Mouse (Mus musculus) heart, postnatal 0 days (tissue): ENCODE data around the gene Ercc6. TPM values are rescaled to one million over a fixed set of nuclear protein-coding genes. Genes with fewer than 3 reads are reported as not detected.

Source experiments
- ATAC-seq: fragments of 200-750 bp; cut with Nextera tagmentation; 2 replicates; pipeline ENCODE4 v1.8.0; 2017; ENCODE audit warnings: low read depth, moderate number of reproducible peaks, moderate library complexity; ENCODE audit not compliant: insufficient read depth
- DNase-seq: peaks from one replicate; pipeline ENCODE4 v3.0.0-alpha.2; 2016; ENCODE audit warnings: low spot score
- H3K27ac ChIP-seq: fragments of 300-500 bp; sonication (generic); 2 replicates; pipeline ENCODE4 v1.5.1; 2014; ENCODE audit warnings: low read depth, mild to moderate bottlenecking
- H3K27me3 ChIP-seq: fragments of 300-500 bp; sonication (generic); 2 replicates; pipeline ENCODE4 v1.6.1; 2014; ENCODE audit warnings: low read length, mixed read lengths; ENCODE audit not compliant: control insufficient read depth, insufficient read depth
- H3K36me3 ChIP-seq: fragments of 300-500 bp; sonication (generic); replicated peaks from 2 replicates; pipeline ENCODE4 v1.6.1; 2014; ENCODE audit warnings: low read length, mixed read lengths; ENCODE audit not compliant: control insufficient read depth, insufficient read depth
- H3K4me1 ChIP-seq: fragments of 300-500 bp; sonication (generic); 2 replicates; pipeline ENCODE4 v1.6.1; 2014; ENCODE audit warnings: antibody characterized with exemption; ENCODE audit not compliant: control insufficient read depth, insufficient read depth
- H3K4me2 ChIP-seq: fragments of 300-500 bp; sonication (generic); 2 replicates; pipeline ENCODE4 v1.6.1; 2014; ENCODE audit warnings: low read depth, mild to moderate bottlenecking, low read length, moderate library complexity
- H3K4me3 ChIP-seq: fragments of 300-500 bp; sonication (generic); 2 replicates; pipeline ENCODE4 v1.5.1; 2014; ENCODE audit warnings: low read depth, low read length
- H3K9ac ChIP-seq: fragments of 300-500 bp; sonication (generic); replicated peaks from 2 replicates; pipeline ENCODE4 v1.6.1; 2014; ENCODE audit warnings: low read depth, low read length, mixed read lengths
- H3K9me3 ChIP-seq: fragments of 300-500 bp; sonication (generic); replicated peaks from 2 replicates; pipeline ENCODE4 v1.6.1; 2016; ENCODE audit warnings: low read length; ENCODE audit not compliant: control insufficient read depth
- CTCF ChIP-seq: IDR thresholded peaks from 2 replicates; pipeline ENCODE4 v1.5.1; 2016; ENCODE audit warnings: antibody characterized with exemption, control low read depth, low read depth
- EP300 ChIP-seq: IDR thresholded peaks from 2 replicates; pipeline ENCODE4 v1.6.1; 2016; ENCODE audit warnings: antibody characterized with exemption, low read depth
- WGBS: fragments of 180-500 bp; shearing (Covaris S2); extraction: QIAGEN DNeasy Blood & Tissue Kit; methylation state at CpG from one replicate; pipeline ENCODE4 v1.1.7; 2014; 5-methylcytosine and 5-hydroxymethylcytosine counted together
- polyA plus RNA-seq: library from polyadenylated mRNA; unstranded; fragments of >200 nt; fragmentation: Nextera tagmentation; extraction: Ambion mirVana; gene quantifications from 2 replicates; pipeline ENCODE4 v1.2.1, GENCODE M21; 2015
- total RNA-seq: library from RNA; depleted of rRNA; stranded (reverse); fragments of >200 nt; gene quantifications from 2 replicates; pipeline ENCODE4 v1.2.3, GENCODE M21; 2014; ENCODE audit warnings: low replicate concordance

Ercc6 gene
- total and polyA plus RNA-seq, 2 experiments from 2014 or later: 5.2 to 5.5 TPM

- H3K4me1 ChIP-seq: peaks cover 4% of the 10 kb centered on the region; the same call in 1 of the 2 replicates
- 45% methylated on average over 10 of the region's 10 CpGs for WGBS
- no peak for TF ChIP-seq EP300
- TF ChIP-seq CTCF: no peak
- no peaks in the 10 kb centered on the region for H3K36me3 ChIP-seq
- H3K27me3 ChIP-seq: no peaks in the 10 kb centered on the region
- H3K27ac ChIP-seq: no peak overlapping the region
- H3K9ac ChIP-seq: no peak overlapping the region
- H3K4me2 ChIP-seq: no peak overlapping the region
- H3K9me3 ChIP-seq: no peaks in the 10 kb centered on the region
- ATAC-seq (no peak), DNase-seq (no peak)
- H3K4me3 ChIP-seq: no peak overlapping the region
Measured at GRCm38 (mm10) chr14:32508105-32508835, 5.1 kb upstream of the Ercc6 start.

DNA sequence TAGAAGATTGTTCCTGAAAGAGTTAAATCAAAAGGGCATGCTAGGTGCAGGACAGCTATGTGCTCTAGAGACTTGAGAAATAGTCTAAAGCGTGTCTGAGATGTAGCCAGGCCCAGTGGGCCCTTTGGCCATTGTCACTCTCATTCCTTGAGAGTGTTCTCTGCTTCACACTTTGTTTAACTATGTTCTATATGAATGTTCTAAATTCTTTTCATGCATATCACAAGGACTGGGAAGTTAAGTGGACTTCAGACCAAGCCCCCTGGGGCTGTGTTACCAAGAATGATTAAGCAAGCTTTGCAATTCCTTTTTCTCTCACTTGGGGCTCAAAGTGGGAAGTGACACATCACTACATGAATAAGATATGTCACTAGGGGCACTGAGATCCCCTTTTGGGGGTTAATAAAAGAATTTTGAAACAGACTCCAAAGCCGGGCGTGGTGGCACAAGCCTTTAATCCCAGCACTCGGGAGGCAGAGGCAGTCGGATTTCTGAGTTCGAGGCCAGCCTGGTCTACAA is 3.8 kb upstream of the Ercc6 start:
- ATAC-seq (no peak), DNase-seq (no peak)
- no peak overlapping the region for H3K9ac ChIP-seq
- 76% methylated on average over 6 of the region's 6 CpGs for WGBS
- no peak overlapping the region for H3K4me3 ChIP-seq
- H3K9me3 ChIP-seq: no peaks in the 10 kb centered on the region
- H3K27me3 ChIP-seq: no peaks in the 10 kb centered on the region
- TF ChIP-seq CTCF (no peak), EP300 (no peak)
- peaks cover 7% of the 10 kb centered on the region; the same call in 1 of the 2 replicates for H3K4me1 ChIP-seq
- H3K27ac ChIP-seq: no peak overlapping the region
- H3K36me3 ChIP-seq: no peaks in the 10 kb centered on the region
- no peak overlapping the region for H3K4me2 ChIP-seq

DNA sequence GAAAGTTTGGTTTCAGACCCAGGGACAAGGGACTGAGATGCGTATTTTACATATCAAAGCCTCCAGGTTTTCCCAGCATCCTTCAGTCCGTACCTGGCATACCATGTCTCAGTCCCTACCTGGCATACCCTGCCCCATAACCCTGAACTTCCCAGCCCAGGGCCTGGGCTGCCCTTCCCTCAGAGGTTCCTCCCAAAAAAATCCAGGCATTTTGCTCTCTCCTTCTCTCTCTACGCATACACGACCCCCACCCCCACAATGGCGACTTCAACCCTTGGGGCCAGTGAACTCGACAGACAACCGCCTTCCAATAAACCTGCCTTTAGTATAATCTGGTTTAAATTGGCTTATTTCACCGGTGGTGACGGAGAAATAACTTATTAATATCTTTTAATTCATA is 409 bp upstream of the Ercc6 start:
- no peak overlapping the region for H3K4me3 ChIP-seq
- H3K4me2 ChIP-seq: peak overlapping the region; percentile 99
- peaks cover 7% of the 10 kb centered on the region; the same call in 1 of the 2 replicates for H3K4me1 ChIP-seq
- peaks cover 11% of the 10 kb centered on the region for H3K36me3 ChIP-seq
- no peak for DNase-seq
- no peak overlapping the region for H3K27ac ChIP-seq
- ATAC-seq: no peak
- no peak overlapping the region for H3K9ac ChIP-seq
- no peaks in the 10 kb centered on the region for H3K27me3 ChIP-seq
- WGBS: 47% methylated on average over 9 of the region's 9 CpGs
- H3K9me3 ChIP-seq: no peaks in the 10 kb centered on the region
- TF ChIP-seq CTCF (no peak), EP300 (no peak)

GRCm38 (mm10) chr14:32516086-32516485 is 2.8 kb downstream of the Ercc6 start:
- Histone ChIP-seq H3K4me2 (no peak overlapping the region), H3K4me1 (peaks cover 7% of the 10 kb centered on the region; the same call in 1 of the 2 replicates), H3K27me3 (no peaks in the 10 kb centered on the region), H3K9ac (no peak overlapping the region), H3K4me3 (no peak overlapping the region), H3K36me3 (peaks cover 38% of the 10 kb centered on the region), H3K27ac (no peak overlapping the region), H3K9me3 (no peaks in the 10 kb centered on the region)
- WGBS: 70% methylated on average over 1 of the region's 1 CpGs
- TF ChIP-seq EP300: no peak
- no peak for DNase-seq
- ATAC-seq: no peak

DNA sequence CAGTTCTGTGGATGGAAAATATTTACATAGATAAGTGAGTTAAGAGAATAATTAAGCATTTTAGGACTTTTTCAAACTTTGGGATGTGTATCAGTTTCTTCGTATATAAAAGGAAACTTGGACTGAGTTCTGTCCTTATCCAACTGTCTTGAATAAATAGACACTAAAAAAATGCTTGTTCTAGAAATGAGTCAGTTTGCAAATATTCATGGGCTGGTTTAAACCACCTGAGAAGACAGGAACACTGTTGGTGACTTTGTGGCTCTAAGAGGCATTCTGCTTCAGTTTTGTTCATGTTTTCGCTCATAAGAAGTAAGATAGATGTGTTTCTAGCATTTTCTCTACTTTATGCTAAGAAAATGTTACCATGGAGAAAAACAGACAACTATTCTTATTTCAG is 5.2 kb downstream of the Ercc6 start:
- Histone ChIP-seq H3K36me3 (peaks cover 42% of the 10 kb centered on the region), H3K27ac (no peak overlapping the region), H3K27me3 (no peaks in the 10 kb centered on the region), H3K4me3 (no peak overlapping the region), H3K4me2 (no peak overlapping the region), H3K9ac (no peak overlapping the region), H3K4me1 (0 out of 2 replicates have a peak, but pooled peaks cover 3% of the 10 kb centered on the region), H3K9me3 (no peaks in the 10 kb centered on the region)
- no peak for DNase-seq
- no peak for TF ChIP-seq CTCF
- no peak for TF ChIP-seq EP300
- 89% methylated on average over 2 of the region's 2 CpGs for WGBS
- no peak for ATAC-seq
